Mouse (Mus musculus) cortical plate, adult 2 months (tissue): ENCODE measurements around the gene Nthl1.

Experiments
- CTCF ChIP-seq: fragments of 200-500 bp; IDR thresholded peaks from 2 replicates; pipeline ENCODE4 v1.5.1; 2011; ENCODE audit warnings: mild to moderate bottlenecking, control low read depth, low read length; ENCODE audit not compliant: insufficient read depth; ENCODE audit errors: extremely low read depth
- POLR2A ChIP-seq: fragments of 200-500 bp; IDR thresholded peaks from 2 replicates; pipeline ENCODE4 v1.6.1; 2011; ENCODE audit warnings: mild to moderate bottlenecking, low read length, control low read depth; ENCODE audit not compliant: insufficient read depth; ENCODE audit errors: extremely low read depth

GRCm38 (mm10) chr17:24639571-24639988 is 7.1 kb downstream of the Nthl1 start:
- no peak for TF ChIP-seq CTCF
- no peak for TF ChIP-seq POLR2A
